ENCODE assay signal across 8 mouse cellular contexts in the genomic region with DNA sequence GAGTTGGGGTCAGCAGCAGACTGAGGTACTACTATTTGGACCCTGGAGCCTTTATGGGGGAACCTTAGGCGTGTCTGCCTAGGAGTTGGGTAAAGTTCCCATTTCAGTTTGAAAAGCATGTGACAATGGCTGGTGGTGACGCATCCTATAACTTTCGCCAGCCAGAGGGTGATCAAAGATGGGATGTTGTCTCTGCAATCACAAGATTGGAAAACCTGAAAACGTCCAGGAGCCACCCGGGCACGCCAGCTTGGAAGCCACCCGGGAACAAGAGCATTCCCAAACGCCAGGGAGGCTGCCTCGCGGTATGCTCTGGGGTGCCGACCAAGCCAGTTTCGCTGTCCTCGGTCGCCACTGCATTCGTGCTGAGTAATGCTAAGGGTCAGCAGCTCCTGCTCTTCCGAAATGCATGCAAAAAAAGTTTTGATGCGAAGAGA. TPM values are rescaled to one million over a fixed set of nuclear protein-coding genes. Genes with fewer than 3 reads are reported as not detected.
DNase-seq lines count a peak whose midpoint lies in the region; ATAC-seq and TF ChIP-seq lines count a peak whose summit lies in the region.

No protein-coding gene starts in this region.

- WGBS in heart, embryonic 13.5 days, result 2% methylated on average over 17 of the region's 17 CpGs
- WGBS in embryonic facial prominence, embryonic 14.5 days, result 4% methylated on average over 17 of the region's 17 CpGs
- WGBS in intestine, embryonic 15.5 days, result 1% methylated on average over 17 of the region's 17 CpGs
- 1% methylated on average over 17 of the region's 17 CpGs for WGBS in midbrain, embryonic 16.5 days

- peaks cover 22% of the 10 kb centered on the region for H3K36me3 ChIP-seq in heart, embryonic 13.5 days
- H3K36me3 ChIP-seq in CH12.LX (replicated peaks in 1 of 2; ENCODE audit: control insufficient read depth in 1 of 2, insufficient read depth in 1 of 2, low read length in 1 of 2), result peaks cover 2 to 20% of the 10 kb centered on the region in 2 experiments
- peaks cover 16% of the 10 kb centered on the region; the same call in 1 of the 2 replicates for H3K36me3 ChIP-seq in embryonic facial prominence, embryonic 14.5 days (ENCODE audit: control insufficient read depth, insufficient read depth, low read length)
- no peaks in the 10 kb centered on the region for H3K36me3 ChIP-seq in intestine, embryonic 15.5 days
- no peaks in the 10 kb centered on the region for H3K36me3 ChIP-seq in midbrain, embryonic 16.5 days (ENCODE audit: control insufficient read depth, insufficient read depth, low read length)

- in situ Hi-C loops in CH12.LX (cut with MboI; ENCODE audit: low pct_ligation_motif_present, low pct_unique_long_range_greater_than_20kb, low sequenced_read_pairs), result no loop called here

- peak overlapping the region; percentile 95 for H3K27ac ChIP-seq in heart, embryonic 13.5 days (replicated peaks)
- H3K27ac ChIP-seq in CH12.LX (ENCODE audit: insufficient read depth, low read depth), result peak overlapping the region; percentile 80
- peak overlapping the region; percentile 92 for H3K27ac ChIP-seq in embryonic facial prominence, embryonic 14.5 days (replicated peaks; ENCODE audit: low read depth, low read length)
- peak overlapping the region; percentile 90 for H3K27ac ChIP-seq in intestine, embryonic 15.5 days
- H3K27ac ChIP-seq in midbrain, embryonic 16.5 days (ENCODE audit: low read length), result peak overlapping the region; percentile 92

- no peaks in the 10 kb centered on the region for H3K9me3 ChIP-seq in heart, embryonic 13.5 days
- no peaks in the 10 kb centered on the region for H3K9me3 ChIP-seq in CH12.LX (replicated peaks; ENCODE audit: low read length)
- H3K9me3 ChIP-seq in embryonic facial prominence, embryonic 14.5 days (ENCODE audit: control insufficient read depth, low read length), result no peaks in the 10 kb centered on the region
- no peaks in the 10 kb centered on the region for H3K9me3 ChIP-seq in intestine, embryonic 15.5 days
- no peaks in the 10 kb centered on the region for H3K9me3 ChIP-seq in midbrain, embryonic 16.5 days (replicated peaks; ENCODE audit: control insufficient read depth, low read length, poor library complexity, severe bottlenecking)

- no peak for TF ChIP-seq POLR2A in CH12.LX (IDR thresholded peaks at IDR 0.05; ENCODE audit: low read depth, low read length)

- no peaks in the 10 kb centered on the region for H3K27me3 ChIP-seq in heart, embryonic 13.5 days (replicated peaks)
- H3K27me3 ChIP-seq in CH12.LX (replicated peaks), result no peaks in the 10 kb centered on the region
- no peaks in the 10 kb centered on the region for H3K27me3 ChIP-seq in embryonic facial prominence, embryonic 14.5 days (replicated peaks; ENCODE audit: control insufficient read depth, insufficient read depth, low read length)
- no peaks in the 10 kb centered on the region for H3K27me3 ChIP-seq in intestine, embryonic 15.5 days (replicated peaks)
- H3K27me3 ChIP-seq in midbrain, embryonic 16.5 days (ENCODE audit: control insufficient read depth, insufficient read depth, low read depth, low read length), result no peaks in the 10 kb centered on the region

- peak overlapping the region; percentile 58 for H3K4me3 ChIP-seq in heart, embryonic 13.5 days
- peak overlapping the region; percentile 73 to 93 (median 86) for H3K4me3 ChIP-seq in CH12.LX (replicated peaks in 1 of 3; ENCODE audit: low read depth in 2 of 3, low read length in 2 of 3, poor library complexity in 1 of 3)
- peak overlapping the region; percentile 43 for H3K4me3 ChIP-seq in embryonic facial prominence, embryonic 14.5 days (ENCODE audit: low read depth, low read length)
- peak overlapping the region; percentile 95 for H3K4me3 ChIP-seq in intestine, embryonic 15.5 days (replicated peaks)
- H3K4me3 ChIP-seq in midbrain, embryonic 16.5 days (ENCODE audit: low read depth, low read length), result peak overlapping the region; percentile 48

- H3K79me2 ChIP-seq in CH12.LX (replicated peaks; ENCODE audit: control insufficient read depth, extremely low read depth, insufficient read depth, poor library complexity, severe bottlenecking), result peaks cover 40% of the 10 kb centered on the region

- H3K4me2 ChIP-seq in heart, embryonic 13.5 days, result peak overlapping the region; percentile 91
- peak overlapping the region; percentile 67 for H3K4me2 ChIP-seq in CH12.LX (ENCODE audit: insufficient read depth, low read depth, poor library complexity, severe bottlenecking)
- peak overlapping the region; percentile 78 for H3K4me2 ChIP-seq in embryonic facial prominence, embryonic 14.5 days (ENCODE audit: low read depth, low read length)
- peak overlapping the region; percentile 73 for H3K4me2 ChIP-seq in intestine, embryonic 15.5 days (replicated peaks)
- peak overlapping the region; percentile 90 for H3K4me2 ChIP-seq in midbrain, embryonic 16.5 days (ENCODE audit: low read length)

- DNase-seq in heart, adult 9 months (ENCODE audit: low spot score in 2 of 2), result no peak
- peak; percentile 61 for DNase-seq in CH12.LX (ENCODE audit: extremely low read depth)
- DNase-seq in embryonic facial prominence, embryonic 14.5 days (ENCODE audit: low spot score), result no peak
- DNase-seq in retina, embryonic 14.5 days (ENCODE audit: low spot score), result no peak
- no peak for DNase-seq in gastrocnemius, adult 8-10 months (ENCODE audit: low spot score in 2 of 2)

- no peak for ATAC-seq in heart, embryonic 13.5 days (ENCODE audit: extremely low read depth, insufficient number of reproducible peaks, low FRiP score, low TSS enrichment)
- no peak for ATAC-seq in embryonic facial prominence, embryonic 14.5 days (ENCODE audit: low read depth)
- ATAC-seq in intestine, embryonic 15.5 days, result peak; percentile 24
- ATAC-seq in midbrain, embryonic 16.5 days, result 0 out of 2 replicates have a peak, but pooled peaks have one; percentile 9

- dilution Hi-C loops in CH12.LX (cut with MboI; ENCODE audit: extremely low pct_ligation_motif_present, extremely low pct_unique_long_range_greater_than_20kb, low sequenced_read_pairs), result no loop called here

- 0 out of 2 replicates have a peak, but pooled peaks have one; percentile 59 for TF ChIP-seq EP300 in CH12.LX (IDR thresholded peaks at IDR 0.05; ENCODE audit: low read length)

- H3K9ac ChIP-seq in heart, embryonic 13.5 days, result peak overlapping the region; percentile 87
- H3K9ac ChIP-seq in CH12.LX (ENCODE audit: insufficient read depth, low read depth), result peak overlapping the region; percentile 86
- peak overlapping the region; percentile 71 for H3K9ac ChIP-seq in embryonic facial prominence, embryonic 14.5 days (ENCODE audit: low read depth, low read length)
- H3K9ac ChIP-seq in intestine, embryonic 15.5 days, result peak overlapping the region; percentile 56
- peak overlapping the region; percentile 75 for H3K9ac ChIP-seq in midbrain, embryonic 16.5 days (ENCODE audit: low read depth, low read length)

- TF ChIP-seq RAD21 in CH12.LX (IDR thresholded peaks at IDR 0.05; ENCODE audit: low read depth, low read length), result no peak

- peaks cover 33% of the 10 kb centered on the region for H3K4me1 ChIP-seq in heart, embryonic 13.5 days
- H3K4me1 ChIP-seq in CH12.LX (ENCODE audit: control insufficient read depth in 1 of 2, insufficient read depth in 2 of 2), result peaks cover 4 to 21% of the 10 kb centered on the region in 2 experiments
- peaks cover 14% of the 10 kb centered on the region for H3K4me1 ChIP-seq in embryonic facial prominence, embryonic 14.5 days (ENCODE audit: control insufficient read depth, insufficient read depth, low read length)
- peaks cover 3% of the 10 kb centered on the region; the same call in 1 of the 2 replicates for H3K4me1 ChIP-seq in intestine, embryonic 15.5 days (replicated peaks)
- peaks cover 22% of the 10 kb centered on the region for H3K4me1 ChIP-seq in midbrain, embryonic 16.5 days (ENCODE audit: control insufficient read depth, insufficient read depth, low read length)

- TF ChIP-seq CTCF in CH12.LX (conservative IDR thresholded peaks at IDR 0.05 in 1 of 2, IDR thresholded peaks at IDR 0.05 in 1 of 2; ENCODE audit: low read depth in 2 of 2, low read length in 2 of 2), result no peak

TF ChIP-seq in CH12.LX, 34 proteins besides CTCF, POLR2A, EP300 and RAD21 (continues in another document):
- TF ChIP-seq UBTF (IDR thresholded peaks at IDR 0.05; ENCODE audit: low read depth, low read length), result peak; percentile 77; the same call in 1 of the 2 replicates
- no peak for TF ChIP-seq SMC3 (IDR thresholded peaks at IDR 0.05; ENCODE audit: low read depth, low read length)

RNA-seq across cellular contexts. Expression of a gene that starts 0.9 kb away (rescaled TPM):
- 111 and 113 TPM in 2 replicates for polyA plus RNA-seq in heart, embryonic 13.5 days (2015; fragmentation: Nextera tagmentation; extraction: Ambion mirVana)
- 145 and 182 TPM in 2 replicates for total RNA-seq in CH12.LX (2012; rRNA removed)
- total RNA-seq in CH12.LX (2014; rRNA removed), result 183 and 188 TPM in 2 replicates
- polyA plus RNA-seq in CH12.LX (2012; ENCODE audit: insufficient read length, low read depth), result 202 and 233 TPM in 2 replicates
- polyA plus RNA-seq in embryonic facial prominence, embryonic 14.5 days (2014; fragmentation: Nextera tagmentation; extraction: Ambion mirVana), result 147 and 171 TPM in 2 replicates
- polyA plus RNA-seq in intestine, embryonic 15.5 days (2015; fragmentation: Nextera tagmentation; extraction: Ambion mirVana), result 163 and 179 TPM in 2 replicates
- polyA plus RNA-seq in midbrain, embryonic 16.5 days (2015; fragmentation: Nextera tagmentation; extraction: Ambion mirVana), result 92.4 and 103 TPM in 2 replicates
- 10 to 100 TPM; 57.3 to 63.3 (median 62.0) TPM for total RNA-seq in gastrocnemius, adult 8-10 months (2022)

RNA-seq across cellular contexts. Expression of a gene that starts 7.6 kb away (rescaled TPM):
- polyA plus RNA-seq in heart, embryonic 13.5 days (2015; fragmentation: Nextera tagmentation; extraction: Ambion mirVana), result 283 and 302 TPM in 2 replicates
- total RNA-seq in CH12.LX (2012; rRNA removed) (445 and 523 TPM in 2 replicates), CH12.LX (2014; rRNA removed) (382 and 398 TPM in 2 replicates)
- polyA plus RNA-seq in CH12.LX (2012; ENCODE audit: insufficient read length, low read depth), result 242 and 264 TPM in 2 replicates
- 409 and 416 TPM in 2 replicates for polyA plus RNA-seq in embryonic facial prominence, embryonic 14.5 days (2014; fragmentation: Nextera tagmentation; extraction: Ambion mirVana)
- polyA plus RNA-seq in intestine, embryonic 15.5 days (2015; fragmentation: Nextera tagmentation; extraction: Ambion mirVana), result 370 and 402 TPM in 2 replicates
- 196 and 215 TPM in 2 replicates for polyA plus RNA-seq in midbrain, embryonic 16.5 days (2015; fragmentation: Nextera tagmentation; extraction: Ambion mirVana)
- 10 to 100 TPM; 42.0 to 46.5 (median 45.9) TPM for total RNA-seq in gastrocnemius, adult 8-10 months (2022)

RNA-seq across cellular contexts. Expression of a gene that starts 45.6 kb away (rescaled TPM):
- polyA plus RNA-seq in heart, embryonic 13.5 days (2015; fragmentation: Nextera tagmentation; extraction: Ambion mirVana), result 1,654 and 1,741 TPM in 2 replicates
- 0.13 and 0.34 TPM in 2 replicates for total RNA-seq in CH12.LX (2012; rRNA removed)
- total RNA-seq in CH12.LX (2014; rRNA removed), result not detected in 2 replicates
- 0.40 and 0.57 TPM in 2 replicates for polyA plus RNA-seq in CH12.LX (2012; ENCODE audit: insufficient read length, low read depth)
- 2,713 and 3,340 TPM in 2 replicates for polyA plus RNA-seq in embryonic facial prominence, embryonic 14.5 days (2014; fragmentation: Nextera tagmentation; extraction: Ambion mirVana)
- polyA plus RNA-seq in intestine, embryonic 15.5 days (2015; fragmentation: Nextera tagmentation; extraction: Ambion mirVana), result 1,532 and 1,545 TPM in 2 replicates
- polyA plus RNA-seq in midbrain, embryonic 16.5 days (2015; fragmentation: Nextera tagmentation; extraction: Ambion mirVana), result 426 and 452 TPM in 2 replicates
- total RNA-seq in gastrocnemius, adult 8-10 months (2022), result 100 to 1,000 TPM in 3 of 4 experiments, 10 to 100 TPM in 1; 94.4 to 242 (median 133) TPM

Comparison
In these comparisons a context has a peak if more than half of its experiments do, and no peak if none do; other contexts are left out.
1. ATAC-seq: peak in intestine, embryonic 15.5 days (single experiment) and midbrain, embryonic 16.5 days (single experiment); none in heart, embryonic 13.5 days (single experiment) and embryonic facial prominence, embryonic 14.5 days (single experiment).
2. H3K4me3 ChIP-seq: peak in every context shown above with its lines; median percentile 95 in intestine, embryonic 15.5 days; 86 in CH12.LX; 58 in heart, embryonic 13.5 days; 48 in midbrain, embryonic 16.5 days; 43 in embryonic facial prominence, embryonic 14.5 days.
3. RNA of a gene that starts 45.6 kb away (polyA plus RNA-seq): 2,713 to 3,340 TPM in embryonic facial prominence, embryonic 14.5 days, 1,654 to 1,741 TPM in heart, embryonic 13.5 days, 1,532 to 1,545 TPM in intestine, embryonic 15.5 days and 426 to 452 TPM in midbrain, embryonic 16.5 days; 0.40 to 0.57 TPM in CH12.LX; every median in the first group is over 100 times any median in the second.
4. Peak in every context shown above with its lines, with median percentiles within 50 percentile points of each other: H3K27ac ChIP-seq, H3K4me2 ChIP-seq and H3K9ac ChIP-seq.